8 mouse cellular contexts compared by ENCODE assay signal in genomic region chr4:44970612-44971110, GRCm38 (mm10). TPM values are rescaled to one million over a fixed set of nuclear protein-coding genes. Genes with fewer than 3 reads are reported as not detected.
DNase-seq lines count a peak whose midpoint lies in the region; ATAC-seq and TF ChIP-seq lines count a peak whose summit lies in the region.

No protein-coding gene starts in this region.

- H3K27me3 ChIP-seq in liver, adult 2 months (ENCODE audit: control insufficient read depth, insufficient read depth, low read length): no peaks in the 10 kb centered on the region
- 0 out of 2 replicates have a peak, but pooled peaks cover 9% of the 10 kb centered on the region for H3K27me3 ChIP-seq in liver, embryonic 12.5 days (replicated peaks)
- H3K27me3 ChIP-seq in splenic B cell, adult 2 months (ENCODE audit: control insufficient read depth, insufficient read depth, low read length, poor library complexity, severe bottlenecking): no peaks in the 10 kb centered on the region

- no peak for ATAC-seq in liver, embryonic 12.5 days

- H3K36me3 ChIP-seq in liver, adult 2 months (ENCODE audit: control insufficient read depth, insufficient read depth, low read length): no peaks in the 10 kb centered on the region
- no peaks in the 10 kb centered on the region for H3K36me3 ChIP-seq in liver, embryonic 12.5 days
- no peaks in the 10 kb centered on the region for H3K36me3 ChIP-seq in splenic B cell, adult 2 months (ENCODE audit: control insufficient read depth, insufficient read depth, low read length, poor library complexity, severe bottlenecking)

- H3K4me1 ChIP-seq in liver, adult 2 months (ENCODE audit: control insufficient read depth, insufficient read depth, low read length): peaks cover 8% of the 10 kb centered on the region
- H3K4me1 ChIP-seq in liver, embryonic 12.5 days: peaks cover 10% of the 10 kb centered on the region

- no peak overlapping the region for H3K4me2 ChIP-seq in liver, embryonic 12.5 days

- TF ChIP-seq CTCF in liver, adult 2 months (IDR thresholded peaks at IDR 0.05; ENCODE audit: low read depth, low read length): peak; percentile 57

- intact Hi-C loops in gastrocnemius, postnatal 14 days (cut with DNase I; ENCODE audit: low total_unique reads): no loop called here

- no peak for TF ChIP-seq POLR2A in liver, adult 2 months (IDR thresholded peaks at IDR 0.05; ENCODE audit: extremely low read depth, insufficient read depth, low read length)

- 15% methylated on average over 10 of the region's 10 CpGs for WGBS in liver, adult 2 months
- WGBS in liver, embryonic 12.5 days (ENCODE audit: insufficient replicate concordance): 16% methylated on average over 10 of the region's 10 CpGs

- no peak overlapping the region for H3K4me3 ChIP-seq in liver, adult 2 months (ENCODE audit: insufficient read depth, low read depth, low read length)
- H3K4me3 ChIP-seq in liver, embryonic 12.5 days: no peak overlapping the region

- H3K9me3 ChIP-seq in liver, embryonic 12.5 days (replicated peaks): no peaks in the 10 kb centered on the region

- DNase-seq in adrenal gland, adult (ENCODE audit: inconsistent age in 2 of 2, low spot score in 1 of 2): peak; percentile 58 to 84
- DNase-seq in adrenal gland, postnatal 4 days (ENCODE audit: low spot score in 2 of 2): no peak
- DNase-seq in liver, adult 2 months (ENCODE audit: extremely low read depth, low read depth, low spot score): peak; percentile 56
- DNase-seq in brain, adult 2 months (ENCODE audit: low read depth, low spot score): peak; percentile 62
- DNase-seq in gastrocnemius, postnatal 14 days: peak; percentile 46
- DNase-seq in lung, postnatal 10 days: peak; percentile 66
- peak; percentile 86 for DNase-seq in splenic B cell, adult 2 months (ENCODE audit: low read depth, low spot score)

- no peak overlapping the region for H3K27ac ChIP-seq in liver, adult 2 months (replicated peaks; ENCODE audit: insufficient read depth, low read depth, low read length)
- H3K27ac ChIP-seq in liver, embryonic 12.5 days: no peak overlapping the region

- H3K79me2 ChIP-seq in liver, adult 2 months (ENCODE audit: control insufficient read depth, insufficient read depth, low read length): no peaks in the 10 kb centered on the region

- H3K9ac ChIP-seq in liver, adult 2 months (ENCODE audit: low read depth, low read length): no peak overlapping the region
- H3K9ac ChIP-seq in liver, embryonic 12.5 days: no peak overlapping the region

RNA-seq across cellular contexts. Expression of gene Grhpr, which starts 10.5 kb away (rescaled TPM):
- total RNA-seq in adrenal gland, postnatal 4 days (2021): 100 to 1,000 TPM; 153 to 162 TPM
- total RNA-seq in liver, adult 2 months (2014; rRNA removed): 108 and 118 TPM in 2 replicates
- polyA plus RNA-seq in liver, adult 2 months (2012; rRNA removed): 297 and 313 TPM in 2 replicates
- polyA plus RNA-seq in liver, embryonic 12.5 days (2016; fragmentation: Nextera tagmentation; extraction: Ambion mirVana): 94.2 and 98.6 TPM in 2 replicates
- 10 to 100 TPM; 35.3 to 35.6 TPM for total RNA-seq in gastrocnemius, postnatal 14 days (2021)

RNA-seq across cellular contexts. Expression of gene Zbtb5, which starts 41.6 kb away (rescaled TPM):
- 10 to 100 TPM; 20.2 to 21.3 TPM for total RNA-seq in adrenal gland, postnatal 4 days (2021)
- total RNA-seq in liver, adult 2 months (2014; rRNA removed): 6.9 and 7.1 TPM in 2 replicates
- polyA plus RNA-seq in liver, adult 2 months (2012; rRNA removed): 8.6 and 11.1 TPM in 2 replicates
- 8.3 TPM in 2 replicates for polyA plus RNA-seq in liver, embryonic 12.5 days (2016; fragmentation: Nextera tagmentation; extraction: Ambion mirVana)
- 1 to 10 TPM; 4.0 to 6.0 TPM for total RNA-seq in gastrocnemius, postnatal 14 days (2021)

RNA-seq across cellular contexts. Expression of gene Polr1e, which starts 47.7 kb away (rescaled TPM):
- 10 to 100 TPM; 19.9 to 20.1 TPM for total RNA-seq in adrenal gland, postnatal 4 days (2021)
- 2.6 and 4.4 TPM in 2 replicates for total RNA-seq in liver, adult 2 months (2014; rRNA removed)
- polyA plus RNA-seq in liver, adult 2 months (2012; rRNA removed): 3.5 and 3.7 TPM in 2 replicates
- 40.7 and 44.9 TPM in 2 replicates for polyA plus RNA-seq in liver, embryonic 12.5 days (2016; fragmentation: Nextera tagmentation; extraction: Ambion mirVana)
- 1 to 10 TPM; 3.9 to 6.6 TPM for total RNA-seq in gastrocnemius, postnatal 14 days (2021)

Comparison
In these comparisons a context has a peak if more than half of its experiments do, and no peak if none do; other contexts are left out.
1. DNase-seq: peak in adrenal gland, adult (2 of 2), liver, adult 2 months (single experiment), brain, adult 2 months (single experiment), gastrocnemius, postnatal 14 days (single experiment), lung, postnatal 10 days (single experiment) and splenic B cell, adult 2 months (single experiment); none in adrenal gland, postnatal 4 days (0 of 2).